Mouse (Mus musculus) testis, adult 2 months (tissue): ENCODE data around the gene Foxo1.

Source experiments
- CTCF ChIP-seq: fragments of 200-500 bp; IDR thresholded peaks from 2 replicates; pipeline ENCODE4 v1.5.1; 2012; ENCODE audit warnings: low read depth, mild to moderate bottlenecking, inconsistent platforms, low read length, moderate library complexity; ENCODE audit not compliant: control insufficient read depth, insufficient read depth, insufficient replicate concordance
- POLR2A ChIP-seq: fragments of 200-500 bp; IDR thresholded peaks from 2 replicates; pipeline ENCODE4 v1.6.1; 2012; ENCODE audit warnings: low read depth, mild to moderate bottlenecking, inconsistent platforms, low read length, moderate library complexity; ENCODE audit not compliant: control insufficient read depth

- TF ChIP-seq CTCF (no peak), POLR2A (no peak)
These were observed 124.4 kb downstream of the Foxo1 start for GRCm38 (mm10) chr3:52392521-52392920.
